Mouse (Mus musculus): ENCODE results near the gene Rnase4.

The Rnase4 gene

GRCm38 (mm10) chr14:51128775-51129623 lies 38.1 kb downstream of the Rnase4 start:
- DNase-seq (ENCODE audit: low spot score in 2 of 2): no peak

GRCm38 (mm10) chr14:51129624-51129975 lies 38.7 kb downstream of the Rnase4 start:
- DNase-seq (ENCODE audit: low spot score in 2 of 2): no peak

- no peak for DNase-seq (ENCODE audit: low spot score in 2 of 2)
Measured at GRCm38 (mm10) chr14:51130315-51130940, 39.6 kb downstream of the Rnase4 start.

- no peak for DNase-seq (ENCODE audit: low spot score in 2 of 2)
Measured at GRCm38 (mm10) chr14:51131086-51131815, 40.4 kb downstream of the Rnase4 start.

- no peak for DNase-seq (ENCODE audit: low spot score in 2 of 2)
Measured at GRCm38 (mm10) chr14:51132372-51132771, 41.5 kb downstream of the Rnase4 start.

GRCm38 (mm10) chr14:51140342-51140741 lies 49.5 kb downstream of the Rnase4 start:
- no peak for DNase-seq (ENCODE audit: low spot score in 2 of 2)

GRCm38 (mm10) chr14:51142119-51142518 lies 51.2 kb downstream of the Rnase4 start:
- no peak for DNase-seq (ENCODE audit: low spot score in 2 of 2)

GRCm38 (mm10) chr14:51142568-51142967 lies 51.7 kb downstream of the Rnase4 start:
- no peak for DNase-seq (ENCODE audit: low spot score in 2 of 2)

- DNase-seq (ENCODE audit: low spot score in 2 of 2): no peak
Measured at GRCm38 (mm10) chr14:51143287-51143686, 52.4 kb downstream of the Rnase4 start.

- DNase-seq (ENCODE audit: low spot score in 2 of 2): no peak
Measured at GRCm38 (mm10) chr14:51143937-51144336, 53.1 kb downstream of the Rnase4 start.

- DNase-seq (ENCODE audit: low spot score in 2 of 2): no peak
Measured at GRCm38 (mm10) chr14:51144451-51144850, 53.6 kb downstream of the Rnase4 start.

- DNase-seq (ENCODE audit: low spot score in 2 of 2): no peak
Measured at GRCm38 (mm10) chr14:51145521-51145920, 54.6 kb downstream of the Rnase4 start.

- DNase-seq (ENCODE audit: low spot score in 2 of 2): no peak
Measured at GRCm38 (mm10) chr14:51146685-51147084, 55.8 kb downstream of the Rnase4 start, which contains the start of gene Rnase1. Gene Rnase1, minus strand, starts transcription at chr14:51146785.

- no peak for DNase-seq (ENCODE audit: low spot score in 2 of 2)
Measured at GRCm38 (mm10) chr14:51148006-51148405, 57.1 kb downstream of the Rnase4 start.

GRCm38 (mm10) chr14:51149164-51149563 lies 58.3 kb downstream of the Rnase4 start:
- no peak for DNase-seq (ENCODE audit: low spot score in 2 of 2)

GRCm38 (mm10) chr14:51150206-51150831 lies 59.4 kb downstream of the Rnase4 start:
- no peak for DNase-seq (ENCODE audit: low spot score in 2 of 2)

- DNase-seq (ENCODE audit: low spot score in 2 of 2): no peak
Measured at GRCm38 (mm10) chr14:51152249-51152870, 61.5 kb downstream of the Rnase4 start.

Data from frontal cortex, postnatal 25 days (tissue).